Mouse (Mus musculus) cerebellum, adult 11-12 months (tissue): ENCODE data around the gene Ube2s.
"Not testable (repeated sequence)": the region's sequence is repeated elsewhere in the genome, so short reads cannot be mapped to it uniquely, and the experiment has no call there.

Source experiments
- DNase-seq: peaks from one replicate; pipeline ENCODE4 v3.0.0; 2022

Gene Ube2s

DNA sequence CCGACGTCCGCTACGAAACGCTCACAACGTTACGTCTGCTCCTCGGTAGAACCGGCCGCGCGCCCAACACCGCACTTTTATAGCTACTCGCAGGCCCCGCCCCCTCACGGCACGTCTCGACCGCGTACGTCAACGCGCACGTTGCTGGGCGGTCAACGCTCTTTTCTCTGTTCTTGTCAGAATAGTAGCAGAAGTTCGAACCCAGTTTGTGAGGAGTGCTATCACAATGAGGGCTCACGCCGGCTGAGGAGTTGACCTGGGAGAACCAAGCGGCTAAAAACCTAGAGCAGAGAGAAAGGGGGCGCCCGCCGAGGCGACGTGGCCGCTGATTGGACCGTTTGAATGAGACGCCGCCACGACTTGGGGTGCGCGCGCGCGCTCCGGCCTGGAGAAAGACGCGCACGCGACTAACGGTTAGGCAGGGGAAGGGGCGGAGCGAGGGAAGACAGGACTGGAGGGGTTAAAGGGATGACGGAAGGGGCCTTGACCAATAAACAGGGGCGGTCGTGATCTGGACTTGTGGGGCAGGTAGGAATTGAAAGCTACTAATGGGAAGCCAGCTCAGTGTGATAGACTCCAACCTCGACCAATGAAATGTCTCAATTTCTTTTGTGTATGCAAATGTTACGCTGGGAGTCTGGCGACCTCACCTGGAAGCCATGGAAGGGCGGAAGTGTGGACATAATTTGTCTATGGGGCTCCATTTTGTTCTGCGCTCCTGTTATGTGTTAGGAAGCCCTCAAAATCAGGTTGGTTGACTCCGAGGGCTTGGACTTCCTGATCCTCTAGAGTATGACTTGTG is at the start of gene Ube2s:
Ube2s (minus strand) TSS at position 288 of the 802 bp plus-strand sequence.
- peak; percentile 99 for DNase-seq

DNA sequence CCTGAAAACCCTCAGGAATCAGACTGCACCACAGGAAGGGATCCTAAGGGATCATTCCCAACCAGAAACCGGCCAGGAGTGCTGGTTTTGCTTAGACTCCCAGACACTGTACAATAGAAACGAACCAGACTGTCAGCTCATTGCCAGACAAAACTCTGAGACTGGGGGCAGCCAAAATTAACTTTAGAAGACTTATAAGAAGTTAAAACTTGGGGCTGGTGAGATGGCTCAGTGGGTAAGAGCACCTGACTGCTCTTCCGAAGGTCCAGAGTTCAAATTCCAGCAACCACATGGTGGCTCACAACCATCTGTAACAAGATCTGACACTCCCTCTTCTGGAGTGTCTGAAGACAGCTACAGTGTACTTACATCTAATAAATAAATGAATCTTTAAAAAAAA is 48.5 kb upstream of the Ube2s start:
- DNase-seq, result not testable (repeated sequence)

DNA sequence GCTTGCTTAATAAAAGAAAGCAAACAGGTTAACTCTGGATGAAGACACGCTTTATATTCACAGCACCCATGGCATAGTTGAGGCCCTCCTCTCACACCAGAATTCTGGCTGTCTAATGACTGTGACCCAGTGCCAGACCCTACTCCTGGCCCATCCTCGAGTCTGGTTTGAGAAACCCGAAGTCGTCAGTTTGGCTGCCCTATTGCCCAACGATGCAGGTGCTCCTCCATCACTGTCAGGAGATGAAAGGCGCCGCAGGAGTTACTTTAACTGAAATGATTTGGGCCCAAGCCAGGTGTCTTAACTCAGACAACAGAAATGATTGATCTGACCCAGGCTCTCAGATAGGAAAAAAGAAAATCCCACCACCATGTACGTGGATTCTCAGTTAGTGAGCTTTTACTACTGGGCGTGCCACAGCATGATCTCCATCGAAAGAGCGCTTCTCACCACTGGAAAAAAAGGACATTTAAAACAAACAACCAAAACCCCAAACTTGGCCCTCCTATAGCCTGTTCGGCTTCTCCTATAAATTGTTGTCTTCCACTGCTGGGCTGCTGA is 47.1 kb upstream of the Ube2s start:
- no peak for DNase-seq

DNA sequence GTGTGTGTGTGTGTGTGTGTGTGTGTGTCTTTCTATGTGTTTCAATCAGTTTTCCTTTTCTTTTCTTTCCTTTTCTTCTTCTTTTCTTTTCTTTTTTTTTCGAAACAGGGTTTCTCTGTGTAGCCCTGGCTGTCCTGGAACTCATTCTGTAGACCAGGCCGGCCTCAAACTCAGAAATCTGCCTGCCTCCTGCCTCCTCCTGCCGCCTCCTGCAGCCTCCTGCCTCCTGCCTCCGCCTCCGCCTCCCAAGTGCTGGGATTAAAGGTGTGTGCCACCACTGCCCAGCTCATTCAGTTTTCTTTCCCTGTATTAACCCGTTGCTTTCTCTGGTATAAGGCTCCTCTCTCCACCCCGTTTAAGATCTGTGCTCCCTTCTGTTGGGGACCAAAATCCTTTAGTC is 44.9 kb upstream of the Ube2s start:
- no peak for DNase-seq

DNA sequence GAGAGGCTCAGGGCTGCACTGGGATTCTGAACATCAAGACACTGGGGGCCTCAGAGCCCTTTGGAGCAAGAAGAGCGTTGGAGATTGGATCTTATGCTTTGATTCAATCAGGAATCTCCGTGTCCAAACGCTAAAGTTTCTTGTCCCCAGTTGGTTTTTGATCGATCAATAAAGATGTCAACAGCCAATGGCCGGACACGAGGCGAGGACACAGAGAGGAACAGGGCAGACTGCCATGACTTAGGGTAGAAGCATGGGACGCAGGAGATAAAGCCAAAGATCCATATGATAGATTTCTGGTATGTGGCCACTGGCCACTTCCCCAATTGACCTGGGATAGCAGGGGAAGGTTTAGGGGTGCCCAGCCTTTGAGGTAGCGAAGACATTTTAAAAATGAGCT is 44.1 kb upstream of the Ube2s start:
- no peak for DNase-seq

DNA sequence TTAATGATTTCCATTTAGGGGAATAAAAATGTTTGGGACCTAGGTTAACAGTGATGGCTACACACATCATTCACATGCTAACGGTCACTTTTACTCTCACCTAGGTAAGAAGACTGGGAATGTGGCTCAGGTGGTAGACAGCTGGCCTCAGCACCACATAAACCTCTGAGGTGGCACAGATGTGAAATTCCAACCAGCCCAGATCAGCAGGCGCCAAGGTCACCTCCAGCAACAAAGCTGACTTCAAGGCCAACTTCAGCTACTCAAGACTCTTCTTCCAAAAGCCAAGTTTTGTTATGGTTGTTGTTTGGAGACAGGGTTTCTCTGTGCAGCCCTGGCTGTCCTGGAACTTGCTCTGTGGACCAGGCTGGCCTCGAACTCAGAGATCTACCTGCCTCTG is 41.2 kb upstream of the Ube2s start:
- no peak for DNase-seq

DNA sequence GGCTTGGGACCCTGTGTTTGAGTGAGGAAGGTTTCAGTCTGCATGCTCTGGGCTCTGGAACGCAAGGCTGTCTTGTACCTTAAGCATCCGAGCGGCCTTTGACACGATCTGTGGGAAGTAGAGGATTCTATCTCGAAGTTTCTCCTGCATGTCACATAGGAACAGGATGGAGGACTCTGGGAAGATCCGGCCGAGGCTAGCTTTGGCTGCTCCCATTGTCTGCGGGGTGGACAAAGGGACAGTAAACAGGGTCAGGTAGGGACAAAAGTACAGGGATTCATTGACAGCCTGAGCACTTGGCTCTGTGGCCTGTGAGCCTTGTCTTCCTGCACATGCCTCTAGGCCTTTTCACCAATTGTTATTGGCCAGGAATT is 38.9 kb upstream of the Ube2s start:
- no peak for DNase-seq

DNA sequence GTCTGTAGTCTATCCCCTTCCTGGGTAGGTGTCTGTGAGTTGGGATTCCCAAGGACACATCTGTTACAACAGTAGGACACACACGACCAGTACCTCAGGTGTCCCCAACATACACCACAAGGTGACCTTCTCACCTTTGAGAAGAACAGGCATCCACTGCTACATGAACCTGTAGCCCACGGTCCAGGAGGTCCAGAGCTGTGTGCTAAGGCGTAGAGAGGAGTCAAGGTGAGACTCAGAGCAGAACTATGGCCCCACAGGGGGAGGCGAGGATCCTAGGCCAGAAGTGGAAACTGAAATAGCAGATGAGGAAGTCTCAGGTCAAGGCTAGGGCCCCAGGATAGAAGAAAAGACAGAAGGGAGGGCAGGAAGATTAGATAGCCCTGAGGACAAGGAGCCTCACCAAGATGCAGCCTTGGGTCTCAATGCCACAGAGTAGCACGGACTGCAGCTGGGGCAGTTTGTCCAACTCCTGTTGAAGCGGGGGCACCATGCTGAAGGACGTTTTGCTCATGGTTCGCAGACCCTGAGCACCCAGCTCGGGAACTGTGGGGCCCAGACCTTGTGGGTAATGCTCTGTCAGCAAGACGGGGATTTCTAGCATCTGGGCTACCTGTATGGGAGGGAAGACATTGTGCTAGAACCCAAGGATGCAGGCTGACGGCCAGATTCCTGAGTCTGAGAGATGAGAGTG is 38.4 kb upstream of the Ube2s start:
- no peak for DNase-seq

DNA sequence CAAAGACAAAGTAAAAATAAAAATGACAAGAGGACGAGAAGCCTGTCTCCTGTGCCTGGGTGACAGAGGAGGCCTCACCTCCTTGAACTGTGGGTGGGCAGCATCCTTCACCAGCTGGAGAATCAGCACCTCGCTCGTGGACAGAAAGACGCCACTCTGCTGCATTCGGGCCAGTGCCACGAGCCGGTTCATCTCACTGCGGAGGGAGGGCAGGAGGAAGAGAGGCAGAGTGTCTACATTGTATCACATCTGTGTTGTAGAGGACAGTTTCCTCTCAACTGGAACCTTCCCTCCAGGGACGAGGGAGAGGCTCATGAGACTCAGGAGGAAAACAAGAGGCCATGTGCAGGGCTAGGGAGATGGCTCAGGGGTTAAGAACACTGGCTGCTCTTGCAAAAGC is 37.0 kb upstream of the Ube2s start:
- DNase-seq, result no peak

DNA sequence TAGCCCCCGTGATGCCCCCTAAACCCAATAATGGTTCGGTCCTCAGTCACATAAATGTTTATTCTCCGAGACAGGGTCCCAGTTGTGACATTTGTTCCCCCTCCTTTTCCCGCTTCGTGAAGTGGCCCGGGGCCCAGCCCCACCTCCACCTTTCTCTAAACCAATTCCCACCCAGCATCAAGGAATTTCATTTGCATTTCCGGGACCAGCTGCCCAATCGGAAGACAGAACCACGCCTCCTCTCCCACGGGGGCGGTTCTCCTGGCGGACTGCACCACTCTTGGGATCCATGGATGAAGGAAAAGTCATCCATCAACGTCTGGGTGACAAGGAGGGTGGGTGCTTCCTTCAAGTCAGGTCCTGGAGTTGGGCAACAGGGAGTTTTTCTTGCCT is 32.5 kb upstream of the Ube2s start:
- peak; percentile 82 for DNase-seq

DNA sequence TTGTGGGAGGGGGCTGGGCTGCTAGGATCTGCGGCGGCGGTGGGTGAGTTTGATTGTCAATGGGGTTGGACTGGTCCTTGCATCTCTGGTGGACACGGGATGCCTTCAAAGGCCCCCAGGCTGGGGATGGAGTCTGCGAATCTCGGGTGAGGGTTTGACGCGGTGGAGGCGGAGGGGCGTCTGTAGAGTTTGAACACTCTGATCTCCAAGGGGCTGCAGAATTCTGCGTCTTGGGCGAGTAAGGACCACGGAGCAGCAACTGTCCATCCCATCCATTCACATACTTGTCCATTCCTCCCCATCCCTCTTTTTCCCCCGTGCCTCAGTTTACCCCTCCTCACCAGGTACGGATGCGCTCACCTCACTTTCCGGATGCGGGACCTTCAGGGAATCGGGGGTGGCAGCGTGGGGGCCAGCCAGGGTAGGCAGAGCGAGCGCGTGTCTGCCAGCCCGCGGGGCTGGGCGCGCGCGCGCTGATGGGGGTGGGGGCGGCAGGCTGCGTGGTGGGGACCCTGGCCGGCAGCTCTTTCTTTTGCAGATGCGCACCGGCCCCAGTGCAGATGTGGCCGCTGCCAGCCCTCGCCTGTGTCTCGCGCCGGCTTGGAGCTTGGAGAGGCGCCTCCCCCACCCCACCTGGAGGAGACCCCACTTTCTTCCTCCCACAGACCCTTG is 32.0 kb upstream of the Ube2s start, which contains the start of gene Shisa7:
Shisa7 (minus strand) TSS at position 452 of the 672 bp plus-strand sequence.
- no peak for DNase-seq

DNA sequence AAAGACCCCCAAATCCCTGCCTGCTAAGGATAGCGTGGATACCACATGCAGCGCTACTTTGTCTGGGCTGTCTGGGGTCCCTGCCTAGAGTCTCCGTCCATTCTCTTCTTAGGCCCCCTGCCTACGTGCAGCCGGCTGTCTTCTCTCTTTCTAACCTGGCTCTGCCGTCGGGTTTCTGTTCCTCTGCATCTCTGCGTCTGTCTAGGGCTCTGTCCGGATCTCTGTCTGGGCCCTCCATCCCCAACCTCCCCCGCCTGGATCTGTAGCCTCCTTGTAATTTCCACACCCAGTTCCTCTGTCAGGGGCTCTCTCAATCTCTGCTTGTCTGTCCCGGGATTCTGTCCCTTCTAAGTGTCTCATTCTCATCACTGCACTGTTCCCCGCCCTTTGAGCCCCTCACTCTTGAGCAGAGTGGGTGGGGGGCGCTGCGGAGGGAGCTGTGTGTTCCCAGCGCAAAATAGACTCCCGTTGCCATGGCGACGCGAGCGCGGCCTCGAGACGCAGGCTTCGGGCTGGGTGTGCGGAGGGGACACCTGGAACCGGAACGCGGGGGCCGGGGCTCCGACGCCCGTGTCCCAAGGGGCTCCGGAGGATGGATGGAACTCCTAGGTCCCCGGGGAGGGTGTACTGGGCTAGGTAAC is 31.3 kb upstream of the Ube2s start:
- DNase-seq, result peak; percentile 49

DNA sequence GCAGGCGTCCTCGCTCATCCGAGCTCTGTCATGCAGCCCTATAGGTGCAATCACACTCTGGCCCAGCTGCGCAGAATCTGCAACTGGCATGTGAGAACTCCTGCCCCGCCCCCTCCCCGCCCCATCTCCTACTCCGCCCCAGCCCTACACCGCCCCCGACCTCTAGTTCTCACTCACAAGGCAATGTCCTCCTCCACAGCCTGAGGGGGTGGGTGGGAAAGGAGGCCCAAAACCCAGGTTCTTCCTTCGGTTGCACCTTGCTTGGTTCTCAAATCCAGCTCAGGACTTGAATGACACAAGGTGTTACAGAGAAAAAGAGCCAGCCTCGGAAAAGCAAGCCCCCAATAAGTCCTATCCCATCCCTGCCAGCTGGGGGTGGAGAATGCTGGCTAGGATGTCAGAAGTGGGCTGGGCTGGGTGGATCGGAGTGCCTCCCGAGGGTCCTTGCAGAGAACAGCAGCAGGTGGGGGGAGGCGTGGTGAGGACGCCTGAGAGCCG is 30.3 kb upstream of the Ube2s start:
- no peak for DNase-seq

DNA sequence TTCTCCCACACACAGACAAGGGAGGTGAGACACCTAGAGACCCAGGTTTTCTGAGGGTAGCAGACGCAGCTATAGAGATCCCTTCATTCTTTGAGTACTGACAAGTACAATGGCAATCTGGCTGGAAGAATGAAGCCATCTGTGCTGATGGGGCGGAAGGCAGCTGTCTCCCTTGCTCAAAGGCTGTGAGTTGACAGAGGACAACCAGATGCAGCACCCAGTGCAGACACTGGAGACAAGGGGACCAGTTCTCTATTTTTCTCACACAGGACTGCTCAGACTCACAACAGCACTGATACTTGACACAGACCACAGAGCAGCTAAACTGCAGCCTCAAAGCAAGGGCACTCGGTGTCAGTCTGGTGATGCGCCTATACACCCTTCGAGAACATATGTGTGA is 29.7 kb upstream of the Ube2s start:
- no peak for DNase-seq

DNA sequence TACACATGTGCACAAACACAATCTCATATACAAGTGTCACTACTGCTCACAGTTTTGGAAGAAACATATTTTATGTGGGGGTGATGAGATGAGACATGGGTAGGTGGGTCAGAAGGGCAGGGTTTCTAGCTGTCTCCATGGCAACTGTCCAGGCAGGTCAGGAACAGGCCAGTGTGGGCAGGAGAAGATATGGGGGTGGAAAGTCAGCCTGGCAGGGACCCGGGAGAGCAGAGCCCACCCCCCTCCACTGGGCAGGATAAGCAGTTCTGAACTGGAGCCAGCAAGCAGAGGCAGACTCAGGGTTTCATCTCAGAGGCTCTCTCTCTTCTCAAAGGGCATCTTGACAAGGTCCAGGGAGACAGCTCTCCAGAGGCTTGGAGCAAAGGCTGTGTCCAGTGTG is 25.2 kb upstream of the Ube2s start:
- DNase-seq, result peak; percentile 47

DNA sequence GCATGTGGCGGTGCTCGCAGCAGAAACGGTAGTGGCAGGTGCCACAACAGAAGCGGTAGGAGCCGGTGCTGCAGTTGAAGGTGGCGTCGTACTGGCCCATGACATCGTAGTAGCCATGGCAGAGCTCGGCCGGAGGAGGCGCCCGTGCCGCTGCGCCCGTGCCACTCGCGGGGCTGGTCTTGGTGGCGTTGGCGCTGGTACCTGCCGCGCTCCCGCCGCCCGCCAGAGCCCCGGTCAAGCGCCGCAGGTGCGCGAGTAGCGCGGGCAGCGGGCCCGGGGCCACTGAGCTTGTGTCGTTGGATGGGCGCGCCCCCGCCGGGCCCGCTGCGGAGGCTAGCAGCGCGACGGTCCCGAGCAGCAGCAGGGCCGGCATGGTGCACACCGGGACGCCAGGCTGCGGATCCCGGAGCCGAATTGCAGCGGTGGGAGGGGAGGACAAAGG is 24.0 kb upstream of the Ube2s start:
- peak; percentile 89 for DNase-seq

DNA sequence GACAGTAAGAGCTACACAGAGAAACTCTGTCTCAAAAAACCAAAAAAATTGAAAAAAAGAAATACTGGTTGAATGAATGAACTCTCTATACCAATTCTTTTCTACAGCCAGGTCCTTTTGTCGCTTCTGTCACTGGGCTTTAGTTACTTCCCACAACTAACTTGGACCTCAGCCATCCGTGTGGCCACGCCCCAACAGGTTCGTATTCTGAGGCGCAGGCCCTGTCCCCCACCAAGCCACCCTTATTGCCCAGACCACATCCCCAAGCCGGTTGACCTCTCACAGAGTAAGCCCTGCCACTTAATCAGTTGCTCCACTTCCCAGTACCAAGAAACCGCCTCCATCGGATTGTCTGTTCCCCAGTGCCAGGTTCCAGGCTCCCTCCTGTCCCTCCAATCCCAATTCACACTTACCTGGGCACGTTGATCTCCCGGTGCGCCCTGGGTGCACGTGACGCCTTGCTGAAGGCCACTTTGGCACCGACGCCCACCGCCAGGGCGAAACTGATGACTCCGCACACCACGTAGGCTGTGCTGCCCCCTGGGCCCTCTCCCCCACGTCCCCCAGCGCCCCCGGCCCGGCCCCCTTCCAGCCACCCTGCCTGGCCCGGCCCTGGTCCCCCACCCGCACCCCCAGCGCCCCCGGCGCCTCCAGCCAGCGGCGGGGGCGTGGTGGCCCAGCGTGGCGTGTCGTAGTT is 23.4 kb upstream of the Ube2s start:
- no peak for DNase-seq

DNA sequence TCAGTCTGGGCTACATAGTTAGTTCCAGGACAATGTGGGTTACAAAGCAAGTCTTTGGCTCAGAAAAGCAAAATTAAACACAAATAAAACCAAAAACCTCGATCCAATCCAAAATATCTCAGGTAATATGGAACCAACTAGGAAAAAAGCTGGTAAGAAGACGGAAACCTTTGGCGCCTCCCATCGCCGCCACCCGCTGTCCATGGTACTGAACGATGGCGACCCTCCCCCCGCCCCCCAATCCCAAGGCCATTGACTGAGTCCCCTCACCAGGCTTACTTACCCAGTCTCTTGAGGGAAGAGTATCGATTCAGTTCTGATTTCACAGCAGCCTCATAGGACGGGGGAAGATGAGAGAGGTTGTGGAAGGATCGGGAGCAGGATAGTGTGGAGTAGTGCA is 18.1 kb upstream of the Ube2s start:
- DNase-seq, result no peak

DNA sequence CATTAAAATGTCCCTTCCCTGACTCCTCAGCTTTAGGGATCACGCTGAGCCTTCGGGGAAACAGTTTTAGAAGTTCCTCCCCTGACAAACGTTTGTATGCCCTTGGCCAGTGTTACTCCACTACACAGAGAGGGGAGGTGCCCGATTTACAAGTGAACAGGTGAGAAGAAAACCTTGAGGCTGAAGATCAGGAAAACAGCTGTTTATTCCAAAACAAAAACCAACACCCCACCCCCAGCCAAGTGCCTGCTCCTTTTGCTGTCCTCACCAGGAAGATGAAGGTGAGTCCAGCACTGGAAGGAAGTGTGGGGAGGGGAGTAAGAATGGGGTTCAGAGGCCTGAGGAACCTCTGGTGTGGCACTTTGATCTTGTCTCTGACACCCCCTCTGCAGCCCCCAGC is 13.0 kb upstream of the Ube2s start:
- DNase-seq, result no peak

DNA sequence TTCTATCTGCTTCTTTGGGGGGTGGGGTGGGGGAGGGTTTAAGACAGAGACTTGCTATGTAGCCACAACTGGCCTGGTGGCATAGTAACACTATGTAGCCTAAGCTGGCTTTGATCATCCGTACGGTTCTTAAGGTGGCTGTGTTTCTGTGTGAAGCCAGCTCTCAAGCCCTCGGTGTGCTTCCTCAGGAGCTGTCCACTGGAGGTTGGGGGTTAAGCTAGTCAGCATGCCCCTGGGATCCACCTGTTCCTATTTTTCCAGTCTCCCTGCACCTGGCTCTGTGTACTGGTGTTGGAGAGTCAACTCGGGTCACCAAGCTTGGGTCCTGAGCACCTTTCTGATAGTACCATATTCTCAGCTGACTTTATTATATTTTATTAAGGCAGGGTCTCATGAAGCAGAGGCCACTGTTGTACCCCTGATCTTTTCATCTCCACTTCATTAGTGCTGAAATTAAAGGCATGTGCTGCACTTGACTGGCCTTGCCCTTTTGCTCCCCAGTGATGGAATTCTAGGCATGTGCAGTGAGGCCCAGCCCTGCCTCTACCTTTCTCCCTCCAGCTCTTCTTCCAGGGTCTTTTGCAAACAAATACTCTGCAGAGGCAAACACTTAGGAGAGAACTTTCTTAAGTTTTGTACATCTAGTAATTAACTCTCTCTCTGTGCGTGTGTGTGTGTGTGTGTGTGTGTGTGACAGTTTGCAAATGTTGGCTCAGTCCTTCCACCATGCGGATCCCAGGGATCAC is 9.9 kb upstream of the Ube2s start:
- no peak for DNase-seq

DNA sequence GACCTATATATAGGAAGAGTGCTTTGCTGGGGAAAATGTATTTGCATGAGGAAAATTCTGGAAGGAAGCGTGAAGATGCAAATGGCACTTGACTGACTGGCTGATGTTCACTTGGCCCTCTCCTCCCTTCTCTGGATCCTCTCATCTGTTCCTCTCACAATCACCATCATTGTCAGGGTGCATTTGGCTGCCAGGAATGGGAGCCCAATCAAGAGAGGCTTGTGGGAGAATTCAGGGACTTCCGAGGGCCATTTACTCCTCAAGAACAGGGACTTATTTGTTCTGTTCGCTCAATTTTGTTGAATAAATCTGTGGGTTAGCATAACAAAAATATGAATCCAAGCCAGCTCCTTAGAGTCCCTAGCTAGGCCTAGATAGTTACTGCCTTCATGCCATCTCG is 9.3 kb upstream of the Ube2s start:
- DNase-seq, result no peak
